Mouse (Mus musculus): ENCODE data around the gene Fasn.
A peak's percentile ranks its signal among the peaks of the same experiment; 100 is the strongest.

Gene Fasn

DNA sequence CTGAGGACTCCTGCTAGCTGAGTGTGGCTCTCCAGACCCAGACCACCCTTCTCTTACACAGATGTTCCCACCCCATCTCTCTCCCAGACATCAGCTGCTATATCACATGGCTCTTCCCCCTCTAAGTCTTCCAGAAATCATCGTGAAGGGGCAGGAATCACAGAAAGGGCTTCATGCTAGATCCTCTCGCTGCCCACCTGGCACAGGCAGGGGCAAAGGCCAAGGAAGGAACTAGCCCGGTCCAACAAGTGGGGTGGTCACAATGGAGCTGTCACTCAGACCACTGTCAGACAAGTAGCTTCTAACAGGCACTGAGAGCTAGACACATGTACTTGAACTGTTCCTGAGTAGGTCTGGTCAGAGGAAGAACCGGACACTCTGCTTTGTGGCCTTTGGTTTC, 4.1 kb upstream of the Fasn start:
- no peak for DNase-seq (ENCODE audit: low spot score in 2 of 2)

- no peak for DNase-seq (ENCODE audit: low spot score in 2 of 2)
These were observed 1.9 kb upstream of the Fasn start for GRCm38 (mm10) chr11:120826016-120826953.

DNA sequence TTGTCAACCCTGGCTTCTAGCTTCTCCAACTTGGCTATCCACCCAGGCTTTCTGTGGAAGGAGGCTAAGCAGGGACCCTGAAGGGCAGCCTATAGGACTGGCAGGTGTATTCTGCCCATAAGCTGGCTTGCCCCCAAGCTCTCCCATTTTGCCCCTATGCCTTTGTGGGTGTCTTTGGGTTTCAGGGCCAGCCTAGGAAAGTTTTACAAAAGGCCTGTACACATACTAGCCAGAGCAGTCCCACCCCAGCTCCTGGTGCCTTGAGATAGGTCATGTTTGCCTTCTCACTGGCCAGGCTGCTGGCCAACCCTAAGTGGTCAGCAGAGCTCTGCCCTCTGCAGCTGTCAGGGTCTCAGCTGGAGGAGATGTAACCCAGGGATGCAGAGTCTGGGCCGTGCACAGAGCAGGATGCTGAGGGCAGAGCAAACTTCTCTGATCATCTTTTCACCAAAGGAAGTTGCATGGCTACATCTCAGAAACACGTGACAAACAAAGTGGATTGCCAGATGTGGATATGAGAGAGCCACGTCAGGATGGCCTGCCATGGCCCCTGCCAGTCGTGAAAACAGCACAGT, 1.0 kb upstream of the Fasn start:
- DNase-seq (ENCODE audit: low spot score in 2 of 2): no peak

DNA sequence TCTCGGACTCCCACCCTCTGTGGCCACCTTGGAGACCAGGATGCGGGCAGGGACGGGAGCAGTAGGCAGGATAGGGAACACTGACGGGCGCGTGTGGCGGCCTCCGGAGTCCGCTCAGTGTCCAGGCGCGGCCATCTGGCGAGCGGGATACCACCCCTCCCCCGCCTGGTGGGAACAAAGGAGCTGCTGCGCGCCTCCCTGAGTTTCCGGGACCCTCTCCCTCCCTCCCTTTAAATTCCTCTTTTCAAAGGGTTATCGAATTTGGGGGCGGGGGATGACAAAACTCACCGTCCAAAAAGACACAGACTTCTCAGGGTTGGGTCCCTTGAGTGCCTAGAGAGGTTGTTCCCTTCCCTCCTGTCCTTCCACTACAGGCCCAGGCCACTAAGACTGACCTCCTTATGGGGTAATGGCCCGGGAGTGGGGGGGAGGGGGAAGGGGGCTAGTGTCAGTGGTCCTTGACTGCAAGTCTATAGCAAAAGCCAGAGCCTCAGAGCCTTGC, 491 bp upstream of the Fasn start:
- DNase-seq (ENCODE audit: low spot score in 2 of 2): no peak

GRCm38 (mm10) chr11:120823551-120823947, 798 bp downstream of the Fasn start:
- peak in 1 of 2 experiments; percentile 36 for DNase-seq (ENCODE audit: low spot score in 2 of 2)

DNA sequence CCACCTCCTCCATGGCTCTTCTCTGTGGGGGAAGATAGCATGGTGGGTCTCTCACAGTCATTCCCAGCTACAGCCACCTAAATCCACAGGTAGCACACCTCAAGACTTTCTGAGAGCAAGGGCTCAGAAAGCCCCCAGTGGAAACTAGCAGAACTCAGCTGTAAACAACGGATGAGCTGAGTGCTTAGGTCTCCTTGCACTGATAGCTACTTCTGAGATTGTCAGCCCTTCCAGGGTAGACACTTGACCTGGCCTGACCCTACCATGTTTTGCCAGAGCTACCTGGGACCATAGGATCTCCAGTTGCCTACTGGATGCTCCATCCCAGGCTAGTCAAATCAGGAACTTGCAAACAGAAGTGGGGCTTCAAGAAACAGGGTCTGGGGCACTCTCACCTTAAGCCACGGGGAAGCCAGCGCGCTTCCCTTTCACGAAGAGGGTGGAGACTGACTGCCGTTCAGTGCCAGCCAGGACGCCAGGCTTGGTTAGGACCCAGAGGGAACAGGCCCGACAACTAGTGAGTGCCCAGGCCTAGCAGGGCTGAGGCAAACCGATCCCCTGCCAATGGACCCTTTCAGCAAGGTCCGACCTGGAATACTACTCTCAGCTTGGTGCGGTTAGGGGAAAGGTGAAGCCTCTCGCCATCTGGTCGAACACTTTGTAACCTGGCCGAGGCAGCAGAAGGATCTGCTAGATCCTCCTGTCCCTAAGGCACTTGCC, 1.4 kb downstream of the Fasn start:
- no peak for DNase-seq (ENCODE audit: low spot score in 2 of 2)

DNA sequence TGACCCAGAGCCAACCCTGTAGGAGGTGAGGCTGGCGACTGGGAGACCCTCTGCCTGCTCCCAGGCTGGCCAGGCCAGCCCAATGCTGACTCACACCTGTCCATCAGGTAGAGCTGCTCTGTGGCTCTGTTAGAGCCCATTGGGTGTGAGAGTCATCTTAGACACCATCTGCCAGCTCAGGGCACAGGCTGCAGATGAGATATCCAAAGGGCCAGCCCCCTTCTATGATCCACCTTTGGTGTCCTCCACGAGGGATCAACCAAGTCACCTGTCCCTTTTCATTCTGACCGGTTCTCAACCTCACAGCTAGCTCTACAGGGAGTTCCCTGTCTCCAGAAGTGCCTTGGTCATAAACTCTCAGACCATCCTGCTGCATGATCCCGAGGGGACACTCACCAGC, 2.0 kb downstream of the Fasn start:
- DNase-seq (ENCODE audit: low spot score in 2 of 2): no peak

DNA sequence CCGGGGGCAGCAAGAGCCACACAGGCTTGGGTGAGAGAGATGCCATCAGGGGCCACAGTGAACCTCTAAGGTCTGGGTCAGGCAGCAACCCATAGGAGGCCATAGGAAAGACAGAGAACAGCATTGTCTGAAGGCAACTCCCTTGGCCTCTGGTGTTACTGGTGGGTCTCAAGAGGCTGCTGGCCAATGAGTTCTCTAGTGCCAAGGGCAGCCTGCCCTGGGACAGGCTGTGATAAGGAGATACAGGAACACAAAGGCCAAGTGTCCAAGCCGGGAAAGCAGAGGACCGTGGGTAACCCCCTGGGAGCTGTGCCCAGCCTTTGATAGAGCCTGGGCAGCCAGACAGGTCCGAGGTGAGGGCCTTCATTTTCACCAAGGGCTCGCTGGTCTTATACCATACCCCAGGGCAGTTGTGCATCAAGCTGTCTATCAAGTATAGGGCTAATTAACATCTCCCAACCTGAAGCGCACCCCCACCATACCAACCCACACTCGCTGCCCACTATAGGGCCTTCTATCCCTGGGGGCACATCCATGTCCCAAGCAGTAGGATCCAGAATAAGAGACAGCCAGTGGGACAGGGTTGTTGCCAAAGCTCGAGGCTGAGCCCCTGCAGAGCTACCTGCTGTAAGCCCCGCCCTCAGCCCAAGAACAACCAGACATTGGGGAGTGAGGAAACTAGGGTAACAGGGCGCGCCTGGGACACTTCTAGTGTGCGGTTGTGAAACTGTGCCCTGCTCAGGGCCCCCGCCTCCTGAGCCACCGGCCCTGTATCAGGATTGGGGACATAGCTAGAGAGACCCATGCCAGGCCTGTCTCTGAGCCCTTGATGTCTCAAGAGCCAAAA, 3.0 kb downstream of the Fasn start:
- DNase-seq (ENCODE audit: low spot score in 2 of 2): no peak

GRCm38 (mm10) chr11:120820546-120820945, 3.8 kb downstream of the Fasn start:
- DNase-seq (ENCODE audit: low spot score in 2 of 2): no peak

- DNase-seq (ENCODE audit: low spot score in 2 of 2): no peak
These were observed 4.8 kb downstream of the Fasn start for GRCm38 (mm10) chr11:120819556-120819955.

DNA sequence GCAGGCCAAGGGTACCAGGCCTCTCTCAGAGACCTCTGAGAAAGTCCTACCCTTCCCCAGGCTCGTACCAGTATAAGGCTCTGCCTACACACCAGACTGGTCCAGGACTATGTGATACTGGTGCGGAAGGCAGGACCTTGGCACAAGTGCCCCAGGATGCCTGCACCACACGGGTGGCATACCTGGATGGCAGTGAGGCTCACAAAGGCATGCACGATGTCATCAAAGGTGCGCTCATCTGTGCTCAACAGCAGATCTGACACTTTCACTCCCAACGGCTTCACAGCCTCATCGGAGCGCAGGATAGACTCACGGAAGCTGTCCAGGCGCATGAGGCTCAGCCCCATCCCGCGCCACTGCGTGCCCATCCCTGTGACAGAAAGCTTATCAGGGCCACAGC, 6.1 kb downstream of the Fasn start:
- DNase-seq (ENCODE audit: low spot score in 2 of 2): no peak

GRCm38 (mm10) chr11:120817358-120817757, 7.0 kb downstream of the Fasn start:
- DNase-seq (ENCODE audit: low spot score in 2 of 2): no peak

GRCm38 (mm10) chr11:120812068-120812467, 12.3 kb downstream of the Fasn start:
- DNase-seq (ENCODE audit: low spot score in 2 of 2): no peak

DNA sequence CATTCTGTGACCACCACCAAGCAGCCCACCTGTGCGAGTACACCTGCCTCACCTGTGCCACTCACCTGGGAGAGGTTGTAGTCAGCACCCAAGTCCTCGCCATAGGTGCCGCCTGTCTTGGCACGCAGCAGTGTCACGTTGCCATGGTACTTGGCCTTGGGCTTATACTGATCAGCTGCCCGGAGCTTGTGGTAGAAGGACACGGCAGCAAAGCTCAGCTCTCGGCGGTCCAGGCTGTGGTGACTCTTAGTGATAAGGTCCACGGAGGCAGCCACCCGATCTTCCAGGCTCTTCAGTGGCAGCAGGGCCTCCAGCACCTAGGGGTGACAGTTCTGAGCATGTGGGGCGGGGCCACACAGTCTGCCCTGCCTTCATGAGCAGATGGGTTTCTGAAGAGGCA, 16.3 kb downstream of the Fasn start:
- no peak for DNase-seq (ENCODE audit: low spot score in 2 of 2)

DNA sequence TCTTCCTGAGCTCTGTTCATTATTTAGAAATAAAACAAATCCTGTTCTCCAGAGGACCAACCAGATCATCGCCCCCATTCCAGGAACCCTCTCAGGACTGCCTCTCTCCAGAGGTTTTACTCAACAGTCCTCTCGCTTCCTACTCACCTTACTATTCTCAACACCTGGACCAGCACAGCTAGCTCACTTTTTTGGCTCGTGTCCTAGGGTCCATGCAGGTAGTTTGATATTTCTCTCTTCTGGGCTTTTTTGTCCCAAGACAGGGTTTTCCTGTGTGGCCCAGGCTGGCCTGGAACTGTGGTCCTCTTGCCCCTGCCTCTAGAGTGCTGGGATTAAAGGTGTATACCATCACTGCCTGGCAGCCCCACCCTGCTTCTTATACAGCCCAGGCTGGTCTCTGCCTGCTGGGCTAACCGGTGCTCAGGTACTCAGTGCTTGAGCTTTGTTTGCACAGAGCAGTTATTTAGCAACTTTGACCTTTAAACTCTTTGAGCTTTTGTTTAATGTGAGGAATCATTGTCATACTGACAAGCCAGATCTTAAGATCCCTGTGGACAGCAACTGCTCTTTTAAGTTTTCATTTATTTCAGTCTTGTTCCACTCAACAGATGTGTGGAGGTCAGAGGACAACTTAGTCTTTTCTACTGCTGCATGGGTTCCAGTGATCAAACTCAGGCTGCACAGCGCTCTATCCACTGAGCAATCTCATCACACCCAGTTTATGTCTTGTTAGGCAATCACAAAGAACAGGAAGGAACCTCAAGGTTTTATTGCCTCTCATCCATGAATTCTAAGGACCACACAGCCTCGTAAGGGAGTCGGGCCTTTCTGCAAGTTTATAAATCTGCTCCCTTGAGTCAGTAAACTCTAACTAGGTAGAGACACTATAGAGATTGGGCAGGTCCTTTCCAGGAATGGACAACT, 18.7 kb downstream of the Fasn start:
- no peak for DNase-seq (ENCODE audit: low spot score in 2 of 2)

DNA sequence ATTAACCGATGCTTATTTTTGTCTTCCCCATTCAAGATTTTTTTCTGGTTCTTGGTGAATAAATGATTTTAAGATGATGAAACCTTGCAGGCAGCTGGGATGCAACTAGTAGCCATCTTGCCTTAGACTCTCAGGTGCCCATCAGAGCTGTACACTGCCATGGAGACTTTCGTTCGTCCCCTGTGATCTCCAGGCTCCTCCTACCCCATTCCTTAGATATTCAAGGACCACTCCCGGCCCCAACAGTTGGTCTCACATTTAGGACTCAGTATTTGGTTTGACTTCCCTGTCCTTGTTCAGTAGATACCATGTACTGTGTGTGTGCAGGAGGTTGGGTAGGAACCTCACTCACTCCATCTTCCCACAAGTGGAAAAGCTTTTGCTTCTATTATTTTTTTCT, 19.6 kb downstream of the Fasn start:
- DNase-seq (ENCODE audit: low spot score in 2 of 2): no peak

DNA sequence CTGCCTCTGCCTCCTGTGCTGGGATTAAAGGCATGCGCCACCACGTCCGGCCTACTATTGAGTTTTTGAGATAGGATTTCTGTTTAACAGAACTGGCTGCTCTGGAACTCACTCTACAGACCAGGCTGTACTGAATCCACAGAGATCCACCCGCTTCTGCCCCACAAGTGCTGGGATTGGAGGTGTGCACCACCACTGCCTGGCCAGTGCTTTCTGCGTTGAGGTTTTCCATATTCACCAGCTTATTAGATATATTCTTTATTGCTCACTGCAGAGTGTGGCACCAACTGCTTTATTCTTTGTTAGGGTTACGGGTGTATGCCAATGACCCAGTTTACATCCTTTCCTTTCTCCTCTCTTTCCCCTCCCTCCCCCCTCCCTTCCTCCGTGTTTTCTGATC, 20.1 kb downstream of the Fasn start:
- DNase-seq (ENCODE audit: low spot score in 2 of 2): no peak

GRCm38 (mm10) chr11:120800061-120800904, 24.1 kb downstream of the Fasn start:
- peak; percentile 64 to 82 for DNase-seq (ENCODE audit: low spot score in 2 of 2)

DNA sequence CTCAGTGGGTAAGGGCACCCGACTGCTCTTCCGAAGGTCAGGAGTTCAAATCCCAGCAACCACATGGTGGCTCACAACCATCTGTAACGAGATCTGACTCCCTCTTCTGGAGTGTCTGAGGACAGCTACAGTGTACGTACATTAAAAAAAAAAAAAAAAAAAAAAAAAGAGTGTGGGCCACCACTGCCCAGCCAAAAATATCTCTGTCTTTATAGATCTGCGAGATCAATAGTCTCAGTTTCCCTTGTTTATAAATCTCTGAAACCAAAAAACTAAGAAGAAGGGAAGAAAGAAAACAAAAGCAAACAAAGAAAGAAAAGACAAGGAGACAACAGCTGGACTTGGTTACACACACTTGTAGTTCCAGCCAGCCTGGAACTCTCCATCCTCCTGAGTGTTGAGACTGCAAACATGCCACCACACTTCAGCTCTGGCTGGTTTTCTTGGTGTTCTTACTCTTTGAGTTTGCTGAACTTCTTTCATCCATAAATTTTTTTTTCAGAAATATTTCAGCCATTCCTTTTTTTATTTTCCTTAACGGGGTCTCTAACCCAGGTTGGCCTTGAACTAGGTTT, 24.9 kb downstream of the Fasn start:
- no peak for DNase-seq (ENCODE audit: low spot score in 2 of 2)

Measured in spleen, postnatal 14 days (tissue).